In genomic region chr2:113966421-113966820, GRCm38 (mm10) we compare ENCODE assay signal across 14 mouse cellular contexts. TPM values are rescaled to one million over a fixed set of nuclear protein-coding genes. Genes with fewer than 3 reads are reported as not detected.
A peak's percentile ranks its signal among the peaks of the same experiment; 100 is the strongest.
DNase-seq lines count a peak whose midpoint lies in the region; ATAC-seq and TF ChIP-seq lines count a peak whose summit lies in the region.
"Had no signal": no experiment of that assay in that cellular context is flagged by ENCODE, and none has a peak within 500 bp of the region (broad histone marks: within the 10 kb centered on the region; RNA-seq: fewer than 3 reads in every experiment).

No protein-coding gene starts in this region.

- no peak overlapping the region for H3K9ac ChIP-seq in stomach, postnatal 0 days (ENCODE audit: low read length)

- H3K36me3 ChIP-seq in kidney, adult 2 months (ENCODE audit: control insufficient read depth, insufficient read depth, low read length): no peaks in the 10 kb centered on the region
- no peaks in the 10 kb centered on the region for H3K36me3 ChIP-seq in stomach, postnatal 0 days (ENCODE audit: control insufficient read depth, insufficient read depth, low read length)
- H3K36me3 ChIP-seq in limb, embryonic 10.5 days: no peaks in the 10 kb centered on the region

- DNase-seq in kidney, adult 2 months: no peak
- DNase-seq in kidney, adult 8-10 months: no peak
- peak; percentile 8 for DNase-seq in thymus, postnatal 4 days
- DNase-seq in thymus, postnatal 10 days (ENCODE audit: low spot score in 2 of 2): no peak
- peak; percentile 5 for DNase-seq in T-cell, adult 2 months (ENCODE audit: low spot score)
- no peak for DNase-seq in stomach, postnatal 0 days (ENCODE audit: low spot score)
- no peak for DNase-seq in layer of hippocampus, postnatal 25 days (ENCODE audit: extremely low spot score in 1 of 2, low spot score in 1 of 2)
- no peak for DNase-seq in limb, embryonic 10.5 days (ENCODE audit: low spot score)
- DNase-seq: right cerebral cortex, postnatal 25 days had no signal

- H3K4me1 ChIP-seq in kidney, adult 2 months (ENCODE audit: control insufficient read depth, insufficient read depth, low read length): no peaks in the 10 kb centered on the region
- no peaks in the 10 kb centered on the region for H3K4me1 ChIP-seq in stomach, postnatal 0 days (replicated peaks; ENCODE audit: control insufficient read depth, insufficient read depth)
- H3K4me1 ChIP-seq in limb, embryonic 10.5 days: no peaks in the 10 kb centered on the region

- no peak overlapping the region for H3K4me3 ChIP-seq in kidney, adult 2 months (ENCODE audit: insufficient read depth, low read depth, low read length)
- H3K4me3 ChIP-seq in stomach, postnatal 0 days (ENCODE audit: low read depth, low read length): no peak overlapping the region
- no peak overlapping the region for H3K4me3 ChIP-seq in limb, embryonic 10.5 days
- H3K4me3 ChIP-seq: erythroblast, embryonic 14.5 days had no signal

- H3K9me3 ChIP-seq in stomach, postnatal 0 days (ENCODE audit: control insufficient read depth, low read length): no peaks in the 10 kb centered on the region
- H3K9me3 ChIP-seq in limb, embryonic 10.5 days (replicated peaks): no peaks in the 10 kb centered on the region

- TF ChIP-seq EP300 in stomach, postnatal 0 days (optimal IDR thresholded peaks at IDR 0.05): no peak

- no peaks in the 10 kb centered on the region for H3K27me3 ChIP-seq in kidney, adult 2 months (replicated peaks; ENCODE audit: control insufficient read depth, insufficient read depth, low read length)
- no peaks in the 10 kb centered on the region for H3K27me3 ChIP-seq in stomach, postnatal 0 days (ENCODE audit: control insufficient read depth, insufficient read depth, low read length)
- no peaks in the 10 kb centered on the region for H3K27me3 ChIP-seq in limb, embryonic 10.5 days (ENCODE audit: low read depth, poor library complexity, severe bottlenecking)

- TF ChIP-seq CTCF in kidney, adult 2 months (conservative IDR thresholded peaks at IDR 0.05; ENCODE audit: insufficient read depth, insufficient read length, low read depth, low read length): peak; percentile 37
- peak; percentile 57 for TF ChIP-seq CTCF in stomach, postnatal 0 days (IDR thresholded peaks at IDR 0.05; ENCODE audit: low read depth)

- TF ChIP-seq POLR2A in kidney, adult 2 months (IDR thresholded peaks at IDR 0.05; ENCODE audit: low read depth, low read length): no peak

- 22% methylated on average over 4 of the region's 4 CpGs for WGBS in kidney, adult 2 months
- 33% methylated on average over 4 of the region's 4 CpGs for WGBS in stomach, postnatal 0 days
- WGBS in limb, embryonic 10.5 days: 41% methylated on average over 4 of the region's 4 CpGs

- H3K27ac ChIP-seq in kidney, adult 2 months (ENCODE audit: insufficient read depth, low read depth, low read length): no peak overlapping the region
- no peak overlapping the region for H3K27ac ChIP-seq in stomach, postnatal 0 days (replicated peaks)
- H3K27ac ChIP-seq in limb, embryonic 10.5 days: no peak overlapping the region

- no peak overlapping the region for H3K4me2 ChIP-seq in stomach, postnatal 0 days (replicated peaks; ENCODE audit: low read depth)

- no peak for ATAC-seq in stomach, postnatal 0 days (ENCODE audit: low FRiP score, low TSS enrichment)

RNA-seq across cellular contexts. Expression of gene Gjd2, which starts 47.0 kb away (rescaled TPM):
- not detected in 2 replicates for polyA plus RNA-seq in kidney, adult 2 months (2012; rRNA removed)
- polyA plus RNA-seq in stomach, postnatal 0 days (2015; fragmentation: Nextera tagmentation; extraction: Ambion mirVana): 0.21 and 0.41 TPM in 2 replicates
- 1 to 10 TPM; 7.2 to 7.4 TPM for total RNA-seq in layer of hippocampus, postnatal 25 days (2021)
- not detected in 2 replicates for polyA plus RNA-seq in limb, embryonic 10.5 days (2016; fragmentation: Nextera tagmentation; extraction: Ambion mirVana)
- total RNA-seq: granulocyte monocyte progenitor cell, adult 5-6 weeks; hematopoietic stem cell, adult 5-6 weeks had no signal
- polyA plus RNA-seq: erythroblast, embryonic 14.5 days; kidney, embryonic 14.5 days; liver, embryonic 16.5 days had no signal

Comparison
In these comparisons a context has a peak if more than half of its experiments do, and no peak if none do; other contexts are left out.
1. DNase-seq: peak in thymus, postnatal 4 days (single experiment) and T-cell, adult 2 months (single experiment); none in kidney, adult 2 months (single experiment), kidney, adult 8-10 months (0 of 2), thymus, postnatal 10 days (0 of 2), stomach, postnatal 0 days (single experiment), layer of hippocampus, postnatal 25 days (0 of 2) and limb, embryonic 10.5 days (single experiment).